Mouse (Mus musculus): ENCODE results near the gene Tmbim4. TPM values are rescaled to one million over a fixed set of nuclear protein-coding genes. Genes with fewer than 3 reads are reported as not detected.

Tmbim4 gene
- total and polyA plus RNA-seq, 3 experiments, result 65.2 to 92.5 (median 74.0) TPM

DNA sequence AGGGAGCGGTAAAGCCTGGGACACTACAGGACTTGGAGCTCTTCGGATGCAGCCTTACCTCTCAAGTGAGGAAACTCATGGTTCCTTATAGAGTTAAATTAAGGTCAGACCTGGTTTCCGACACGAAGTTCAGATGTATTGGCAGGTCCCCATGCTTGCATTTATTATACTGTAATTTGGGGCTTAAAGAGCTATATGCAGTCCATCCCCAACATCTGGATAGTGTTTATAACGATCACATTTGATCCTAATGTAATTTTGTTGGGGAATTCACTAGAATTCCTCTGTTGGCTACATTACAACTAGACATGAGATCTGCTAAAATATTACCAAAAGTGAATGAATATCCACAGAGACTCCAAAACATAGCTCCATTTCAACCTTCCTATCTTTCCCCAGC lies 44.3 kb downstream of the Tmbim4 start:
- peaks cover 5% of the 10 kb centered on the region for H3K4me1 ChIP-seq (ENCODE audit: insufficient read depth, low read depth, low read length)
- H3K9me3 ChIP-seq (replicated peaks), result no peaks in the 10 kb centered on the region
- TF ChIP-seq TAL1 (conservative IDR thresholded peaks at IDR 0.05; ENCODE audit: low read depth, low read length) (no peak), GATA1 (IDR thresholded peaks at IDR 0.05; ENCODE audit: borderline replicate concordance, low read length) (no peak), GATA2 (IDR thresholded peaks at IDR 0.05; ENCODE audit: borderline replicate concordance, low read depth, low read length) (no peak), CTCF (IDR thresholded peaks at IDR 0.05; ENCODE audit: low read depth, low read length) (no peak), POLR2AphosphoS5 (IDR thresholded peaks at IDR 0.05; ENCODE audit: insufficient replicate concordance, low read depth, low read length) (no peak)
- ATAC-seq (ENCODE audit: extremely low read depth, insufficient number of reproducible peaks, low FRiP score, poor library complexity, severe bottlenecking) (no peak), DNase-seq (ENCODE audit: low spot score) (no peak)
- H3K27me3 ChIP-seq (ENCODE audit: insufficient read depth, low read length), result peaks cover 2% of the 10 kb centered on the region; the same call in 1 of the 2 replicates
- H3K4me3 ChIP-seq (ENCODE audit: low read depth, low read length), result no peak overlapping the region
- no peaks in the 10 kb centered on the region for H3K36me3 ChIP-seq (replicated peaks)

DNA sequence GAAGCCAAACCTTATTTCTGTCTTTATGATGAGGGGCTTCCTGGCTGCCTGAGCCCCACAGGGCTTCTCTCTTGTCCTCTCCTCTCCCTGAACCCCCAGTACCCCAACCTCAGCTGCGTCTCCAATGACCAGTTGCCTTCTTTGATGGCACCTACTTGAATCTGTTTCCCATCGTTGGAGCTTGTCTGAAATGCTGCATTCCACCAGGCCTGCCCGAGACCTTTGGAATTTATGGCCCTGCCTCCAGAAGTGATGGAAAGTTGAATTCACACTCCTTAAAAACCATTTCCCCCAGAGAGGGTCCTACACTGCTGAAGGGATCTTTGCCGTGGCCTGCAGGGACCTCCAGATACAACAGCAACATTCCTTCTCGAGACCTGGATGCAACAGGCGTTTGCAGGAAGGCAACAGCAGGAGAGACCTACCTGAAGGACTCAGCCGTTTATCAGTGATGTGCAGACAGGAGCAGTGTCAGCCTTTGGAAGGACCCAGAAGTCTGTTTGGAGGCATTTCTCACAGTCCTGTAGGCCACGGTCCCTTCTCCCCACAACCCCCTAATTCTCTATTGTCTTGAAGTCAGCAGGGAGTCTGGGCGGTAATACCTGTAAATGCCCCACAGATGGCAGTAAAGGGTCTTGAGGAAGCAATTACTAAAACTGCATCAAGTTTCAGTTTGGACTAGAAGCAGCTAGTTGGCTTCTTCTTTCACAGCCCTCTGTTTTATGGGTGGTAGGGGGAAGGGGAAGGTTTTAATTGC lies 45.8 kb downstream of the Tmbim4 start:
- ATAC-seq (ENCODE audit: extremely low read depth, insufficient number of reproducible peaks, low FRiP score, poor library complexity, severe bottlenecking) (peak; percentile 78), DNase-seq (ENCODE audit: low spot score) (peak; percentile 45)
- no peaks in the 10 kb centered on the region for H3K27me3 ChIP-seq (ENCODE audit: insufficient read depth, low read length)
- H3K9me3 ChIP-seq (replicated peaks), result no peaks in the 10 kb centered on the region
- H3K36me3 ChIP-seq (replicated peaks), result no peaks in the 10 kb centered on the region
- no peak overlapping the region for H3K4me3 ChIP-seq (ENCODE audit: low read depth, low read length)
- H3K4me1 ChIP-seq (ENCODE audit: insufficient read depth, low read depth, low read length), result peaks cover 5% of the 10 kb centered on the region
- TF ChIP-seq TAL1 (conservative IDR thresholded peaks at IDR 0.05; ENCODE audit: low read depth, low read length), result no peak
- TF ChIP-seq CTCF (IDR thresholded peaks at IDR 0.05; ENCODE audit: low read depth, low read length), result peak; percentile 59

DNA sequence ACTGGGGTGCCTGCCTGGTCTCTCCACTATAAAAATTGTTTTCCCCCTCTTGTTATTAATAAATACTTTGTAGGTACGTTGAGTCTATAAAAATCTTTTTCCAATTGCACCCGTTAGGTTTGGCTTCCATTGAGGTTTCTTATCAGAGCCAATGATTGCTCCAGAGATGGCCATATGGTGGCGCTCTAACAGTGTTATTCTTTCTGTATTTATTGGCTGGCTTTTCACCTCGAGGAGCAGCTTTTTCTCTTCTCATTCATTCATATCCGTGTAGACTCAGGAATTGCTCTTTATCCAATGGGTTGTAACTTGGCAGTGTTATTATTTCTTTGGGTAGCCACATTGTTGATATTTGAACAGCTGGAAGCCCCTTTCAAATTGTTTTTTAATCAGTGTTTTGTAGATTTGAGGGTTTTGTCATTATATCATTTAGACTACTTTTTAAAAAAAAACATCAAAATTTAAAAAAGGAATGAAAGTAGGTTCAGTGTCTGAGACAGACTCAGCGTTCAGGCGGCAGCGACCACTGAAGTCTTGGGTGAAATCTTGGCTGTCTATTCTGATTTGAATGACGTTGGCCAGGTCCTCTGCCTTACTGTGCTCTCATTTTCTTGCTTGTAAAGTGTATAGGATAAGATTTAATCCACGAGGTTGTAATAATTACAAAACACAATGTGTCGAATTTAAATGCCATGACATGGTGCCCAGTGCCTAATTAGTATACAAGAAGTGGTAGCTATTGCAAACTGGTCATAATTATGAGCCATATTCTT lies 49.7 kb downstream of the Tmbim4 start:
- H3K4me1 ChIP-seq (ENCODE audit: insufficient read depth, low read depth, low read length), result peaks cover 5% of the 10 kb centered on the region
- H3K36me3 ChIP-seq (replicated peaks), result no peaks in the 10 kb centered on the region
- ATAC-seq (ENCODE audit: extremely low read depth, insufficient number of reproducible peaks, low FRiP score, poor library complexity, severe bottlenecking) (no peak), DNase-seq (ENCODE audit: low spot score) (no peak)
- no peak for TF ChIP-seq GATA2 (IDR thresholded peaks at IDR 0.05; ENCODE audit: borderline replicate concordance, low read depth, low read length)
- no peak for TF ChIP-seq POLR2AphosphoS5 (IDR thresholded peaks at IDR 0.05; ENCODE audit: insufficient replicate concordance, low read depth, low read length)
- TF ChIP-seq TAL1 (conservative IDR thresholded peaks at IDR 0.05; ENCODE audit: low read depth, low read length), result no peak
- TF ChIP-seq GATA1 (IDR thresholded peaks at IDR 0.05; ENCODE audit: borderline replicate concordance, low read length), result no peak
- TF ChIP-seq CTCF (IDR thresholded peaks at IDR 0.05; ENCODE audit: low read depth, low read length), result no peak
- no peak overlapping the region for H3K4me3 ChIP-seq (ENCODE audit: low read depth, low read length)
- H3K27me3 ChIP-seq (ENCODE audit: insufficient read depth, low read length), result no peaks in the 10 kb centered on the region
- no peaks in the 10 kb centered on the region for H3K9me3 ChIP-seq (replicated peaks)

DNA sequence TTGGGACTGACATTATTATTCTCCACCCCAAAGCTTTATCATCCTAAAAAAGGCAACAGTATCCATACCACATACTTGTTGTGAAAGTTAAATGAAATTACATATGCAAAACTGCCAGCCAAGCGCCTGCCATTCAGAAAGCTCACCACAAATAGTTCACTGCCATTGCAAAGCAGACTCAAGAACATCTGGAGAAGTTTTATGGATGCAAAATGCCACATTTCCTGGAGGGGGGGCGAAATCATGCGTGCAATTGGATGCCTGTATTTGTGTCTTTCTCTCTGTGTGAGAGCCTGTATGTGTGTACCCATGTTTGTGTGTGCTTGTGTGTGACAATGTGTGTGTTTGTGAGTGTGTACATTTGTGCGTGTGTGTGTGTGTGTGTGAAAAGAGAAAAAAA lies 50.4 kb downstream of the Tmbim4 start:
- H3K27me3 ChIP-seq (ENCODE audit: insufficient read depth, low read length), result no peaks in the 10 kb centered on the region
- TF ChIP-seq CTCF (IDR thresholded peaks at IDR 0.05; ENCODE audit: low read depth, low read length), result no peak
- TF ChIP-seq POLR2AphosphoS5 (IDR thresholded peaks at IDR 0.05; ENCODE audit: insufficient replicate concordance, low read depth, low read length), result no peak
- no peak for TF ChIP-seq GATA2 (IDR thresholded peaks at IDR 0.05; ENCODE audit: borderline replicate concordance, low read depth, low read length)
- DNase-seq (ENCODE audit: low spot score) (no peak), ATAC-seq (ENCODE audit: extremely low read depth, insufficient number of reproducible peaks, low FRiP score, poor library complexity, severe bottlenecking) (no peak)
- H3K9me3 ChIP-seq (replicated peaks), result no peaks in the 10 kb centered on the region
- H3K4me1 ChIP-seq (ENCODE audit: insufficient read depth, low read depth, low read length), result peaks cover 5% of the 10 kb centered on the region
- H3K4me3 ChIP-seq (ENCODE audit: low read depth, low read length), result no peak overlapping the region
- H3K36me3 ChIP-seq (replicated peaks), result no peaks in the 10 kb centered on the region

- ATAC-seq (ENCODE audit: extremely low read depth, insufficient number of reproducible peaks, low FRiP score, poor library complexity, severe bottlenecking), result no peak
- no peak for TF ChIP-seq GATA2 (IDR thresholded peaks at IDR 0.05; ENCODE audit: borderline replicate concordance, low read depth, low read length)
- TF ChIP-seq TAL1 (conservative IDR thresholded peaks at IDR 0.05; ENCODE audit: low read depth, low read length), result no peak
- TF ChIP-seq POLR2AphosphoS5 (IDR thresholded peaks at IDR 0.05; ENCODE audit: insufficient replicate concordance, low read depth, low read length), result no peak
- TF ChIP-seq CTCF (IDR thresholded peaks at IDR 0.05; ENCODE audit: low read depth, low read length), result no peak
- TF ChIP-seq GATA1 (IDR thresholded peaks at IDR 0.05; ENCODE audit: borderline replicate concordance, low read length), result no peak
- no peak overlapping the region for H3K4me3 ChIP-seq (ENCODE audit: low read depth, low read length)
- no peak for DNase-seq (ENCODE audit: low spot score)
- no peaks in the 10 kb centered on the region for H3K9me3 ChIP-seq (replicated peaks)
- no peaks in the 10 kb centered on the region for H3K4me1 ChIP-seq (ENCODE audit: insufficient read depth, low read depth, low read length)
- H3K36me3 ChIP-seq (replicated peaks), result no peaks in the 10 kb centered on the region
- no peaks in the 10 kb centered on the region for H3K27me3 ChIP-seq (ENCODE audit: insufficient read depth, low read length)
These were observed 51.4 kb downstream of the Tmbim4 start for GRCm38 (mm10) chr10:120252800-120253199.

DNA sequence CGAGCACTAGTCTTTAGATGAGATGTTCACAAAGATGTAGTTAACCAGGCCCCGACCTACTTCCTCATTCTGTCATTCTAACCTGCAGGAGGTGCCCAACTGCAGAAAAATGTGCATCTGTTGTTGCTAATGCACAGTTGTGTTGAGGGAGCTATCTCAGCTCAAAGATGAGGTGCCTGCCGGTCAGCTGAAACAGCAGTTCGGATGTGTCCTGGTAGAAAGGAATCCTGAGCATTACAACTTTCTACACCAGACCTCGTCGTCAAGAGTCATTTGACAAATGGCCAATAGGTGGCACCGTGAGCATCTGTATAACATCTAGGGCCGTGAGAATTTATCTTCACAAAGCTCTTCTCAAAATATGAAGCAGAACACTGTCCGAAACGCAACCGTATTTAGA lies 55.8 kb downstream of the Tmbim4 start:
- Histone ChIP-seq H3K36me3 (replicated peaks) (no peaks in the 10 kb centered on the region), H3K9me3 (replicated peaks) (no peaks in the 10 kb centered on the region), H3K4me3 (ENCODE audit: low read depth, low read length) (no peak overlapping the region), H3K4me1 (ENCODE audit: insufficient read depth, low read depth, low read length) (no peaks in the 10 kb centered on the region), H3K27me3 (ENCODE audit: insufficient read depth, low read length) (no peaks in the 10 kb centered on the region)
- 0 out of 2 replicates have a peak, but pooled peaks have one; percentile 45 for ATAC-seq (ENCODE audit: extremely low read depth, insufficient number of reproducible peaks, low FRiP score, poor library complexity, severe bottlenecking)
- DNase-seq (ENCODE audit: low spot score), result no peak
- TF ChIP-seq GATA2 (IDR thresholded peaks at IDR 0.05; ENCODE audit: borderline replicate concordance, low read depth, low read length) (no peak), CTCF (IDR thresholded peaks at IDR 0.05; ENCODE audit: low read depth, low read length) (0 out of 2 replicates have a peak, but pooled peaks have one; percentile 12)

Data from G1E (cell line).